Mouse (Mus musculus): ENCODE results near the gene Abca8a.

Gene Abca8a

GRCm38 (mm10) chr11:110095858-110096257 is at the start of gene Abca8a:
TSS of gene Abca8a (minus strand) at chr11:110095978.
- DNase-seq (ENCODE audit: extremely low spot score, low spot score), result no peak

GRCm38 (mm10) chr11:110145421-110145820 is 49.6 kb upstream of the Abca8a start:
- DNase-seq (ENCODE audit: extremely low spot score, low spot score), result no peak

- no peak for DNase-seq (ENCODE audit: extremely low spot score, low spot score)
Observed at GRCm38 (mm10) chr11:110130760-110131159, 35.0 kb upstream of the Abca8a start.

- DNase-seq (ENCODE audit: extremely low spot score, low spot score), result no peak
Observed at GRCm38 (mm10) chr11:110111137-110111536, 15.4 kb upstream of the Abca8a start.

GRCm38 (mm10) chr11:110101437-110101836 is 5.7 kb upstream of the Abca8a start:
- no peak for DNase-seq (ENCODE audit: extremely low spot score, low spot score)

GRCm38 (mm10) chr11:110098901-110099300 is 3.1 kb upstream of the Abca8a start:
- no peak for DNase-seq (ENCODE audit: extremely low spot score, low spot score)

GRCm38 (mm10) chr11:110097465-110097864 is 1.7 kb upstream of the Abca8a start:
- no peak for DNase-seq (ENCODE audit: extremely low spot score, low spot score)

GRCm38 (mm10) chr11:110094846-110095380 is 865 bp downstream of the Abca8a start:
- no peak for DNase-seq (ENCODE audit: extremely low spot score, low spot score)

GRCm38 (mm10) chr11:110094236-110094635 is 1.5 kb downstream of the Abca8a start:
- DNase-seq (ENCODE audit: extremely low spot score, low spot score), result no peak

- no peak for DNase-seq (ENCODE audit: extremely low spot score, low spot score)
Observed at GRCm38 (mm10) chr11:110091328-110091727, 4.5 kb downstream of the Abca8a start.

GRCm38 (mm10) chr11:110072158-110072557 is 23.6 kb downstream of the Abca8a start:
- no peak for DNase-seq (ENCODE audit: extremely low spot score, low spot score)

GRCm38 (mm10) chr11:110061032-110061431 is 34.7 kb downstream of the Abca8a start:
- DNase-seq (ENCODE audit: extremely low spot score, low spot score), result no peak

GRCm38 (mm10) chr11:110060127-110060526 is 35.7 kb downstream of the Abca8a start:
- DNase-seq (ENCODE audit: extremely low spot score, low spot score), result no peak

GRCm38 (mm10) chr11:110053681-110054080 is 42.1 kb downstream of the Abca8a start:
- no peak for DNase-seq (ENCODE audit: extremely low spot score, low spot score)

- DNase-seq (ENCODE audit: extremely low spot score, low spot score), result no peak
Observed at GRCm38 (mm10) chr11:110037795-110038194, 58.0 kb downstream of the Abca8a start.

GRCm38 (mm10) chr11:110028913-110029695 is 66.7 kb downstream of the Abca8a start:
- no peak for DNase-seq (ENCODE audit: extremely low spot score, low spot score)

GRCm38 (mm10) chr11:110010836-110011546 is 84.8 kb downstream of the Abca8a start:
- no peak for DNase-seq (ENCODE audit: extremely low spot score, low spot score)

GRCm38 (mm10) chr11:109995624-109996023 is 100.2 kb downstream of the Abca8a start, which contains the start of gene Abca8b:
TSS of gene Abca8b (minus strand) at chr11:109995845.
- DNase-seq (ENCODE audit: extremely low spot score, low spot score), result peak; percentile 72

- peak; percentile 21 for DNase-seq (ENCODE audit: extremely low spot score, low spot score)
Observed at GRCm38 (mm10) chr11:109995013-109995412, 100.8 kb downstream of the Abca8a start.

- no peak for DNase-seq (ENCODE audit: extremely low spot score, low spot score)
Observed at GRCm38 (mm10) chr11:109994014-109994413, 101.8 kb downstream of the Abca8a start.

- no peak for DNase-seq (ENCODE audit: extremely low spot score, low spot score)
Observed at GRCm38 (mm10) chr11:109991270-109991669, 104.5 kb downstream of the Abca8a start.

- DNase-seq (ENCODE audit: extremely low spot score, low spot score), result no peak
Observed at GRCm38 (mm10) chr11:109990256-109990655, 105.5 kb downstream of the Abca8a start.
